Mouse (Mus musculus): ENCODE measurements around the gene Cdh10. TPM values are rescaled to one million over a fixed set of nuclear protein-coding genes. Genes with fewer than 3 reads are reported as not detected.

The Cdh10 gene
- polyA plus RNA-seq, 1 experiment from 2014 or later, result 2.8 TPM

DNA sequence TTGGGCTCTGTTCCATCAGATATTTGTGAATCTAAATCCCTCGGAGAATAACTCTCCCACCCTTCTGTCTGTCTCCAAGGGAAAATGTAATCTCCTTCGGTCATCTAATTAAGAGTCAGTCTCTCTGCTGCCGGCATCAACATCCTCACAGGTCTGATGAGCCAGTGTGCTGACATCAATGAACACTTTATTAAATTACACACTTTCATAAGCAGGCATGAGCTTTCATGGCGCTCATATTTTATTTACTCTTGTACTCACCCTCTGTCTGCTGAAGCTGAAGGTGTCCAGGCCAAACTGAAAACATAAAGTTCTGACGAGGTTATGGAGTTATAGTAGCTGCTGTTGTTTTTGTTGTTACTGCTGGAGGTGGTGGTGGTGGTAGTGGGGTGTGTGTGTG, 62.7 kb downstream of the Cdh10 start:
- H3K9ac ChIP-seq, result no peak overlapping the region
- H3K4me1 ChIP-seq, result no peaks in the 10 kb centered on the region
- H3K4me3 ChIP-seq, result no peak overlapping the region
- H3K36me3 ChIP-seq, result no peaks in the 10 kb centered on the region
- no peak overlapping the region for H3K27ac ChIP-seq
- 61% methylated on average over 5 of the region's 5 CpGs for WGBS
- ATAC-seq (ENCODE audit: insufficient number of reproducible peaks, low FRiP score, low TSS enrichment, low read depth), result no peak
- no peaks in the 10 kb centered on the region for H3K27me3 ChIP-seq
- H3K9me3 ChIP-seq, result no peaks in the 10 kb centered on the region
- no peak overlapping the region for H3K4me2 ChIP-seq

DNA sequence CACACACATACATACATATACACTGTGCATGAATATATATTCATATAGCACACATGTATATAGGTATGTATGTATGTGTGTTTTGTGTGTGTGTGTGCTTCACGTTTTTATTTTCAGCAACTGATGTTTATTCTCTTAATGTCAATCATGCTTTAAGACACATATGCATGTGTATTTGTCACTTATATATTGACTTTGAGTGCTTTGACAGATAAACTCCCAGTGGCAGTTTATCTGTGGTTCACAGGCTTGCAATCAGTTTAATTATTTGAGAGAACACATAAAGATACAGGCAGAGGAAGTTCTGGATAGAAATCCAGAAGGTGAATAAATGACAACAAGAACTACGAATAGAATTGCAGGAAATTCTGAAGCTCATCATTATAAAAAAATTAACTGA, 67.9 kb downstream of the Cdh10 start:
- Histone ChIP-seq H3K4me3 (no peak overlapping the region), H3K4me2 (no peak overlapping the region), H3K27me3 (no peaks in the 10 kb centered on the region), H3K36me3 (no peaks in the 10 kb centered on the region), H3K9ac (no peak overlapping the region), H3K27ac (no peak overlapping the region), H3K9me3 (no peaks in the 10 kb centered on the region), H3K4me1 (no peaks in the 10 kb centered on the region)
- WGBS, result 83% methylated on average over 2 of the region's 2 CpGs
- ATAC-seq (ENCODE audit: insufficient number of reproducible peaks, low FRiP score, low TSS enrichment, low read depth), result no peak

DNA sequence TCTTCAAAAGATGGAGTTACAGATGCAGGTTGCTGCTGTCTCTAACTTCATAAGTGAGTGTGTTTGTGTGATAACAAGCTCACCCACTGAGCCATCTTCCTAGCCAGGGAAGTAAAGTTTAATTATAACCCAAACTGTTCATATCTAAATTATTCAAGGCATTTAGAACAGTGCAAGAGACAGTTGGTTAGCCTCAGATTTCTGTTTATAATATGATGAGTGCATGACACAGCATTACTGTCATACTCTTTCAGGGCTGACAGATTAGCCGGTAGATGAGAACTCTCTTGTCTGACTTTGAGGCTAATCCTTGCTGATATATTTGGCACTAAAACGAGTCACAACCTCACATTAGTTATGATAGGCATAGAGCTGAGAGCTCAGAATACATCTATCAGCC, 70.2 kb downstream of the Cdh10 start:
- no peak overlapping the region for H3K9ac ChIP-seq

DNA sequence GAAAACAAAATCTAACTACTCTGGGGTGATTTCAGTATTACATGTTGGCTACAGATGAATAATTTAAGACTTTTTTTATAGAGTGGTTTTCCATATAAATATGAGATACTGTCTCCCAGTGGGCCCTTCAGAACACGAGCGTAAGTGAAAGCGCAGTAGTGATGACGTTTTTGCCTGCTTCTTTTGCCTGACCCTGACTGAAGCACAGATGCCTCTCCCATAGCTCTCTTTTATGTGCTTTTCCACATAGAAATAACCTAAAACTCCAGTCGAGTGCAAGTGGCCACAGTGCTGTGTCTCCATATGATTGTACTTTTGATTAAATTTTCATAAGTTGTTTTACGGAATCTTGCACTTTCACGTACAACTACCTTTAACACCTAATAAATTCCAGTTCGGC, 71.6 kb downstream of the Cdh10 start:
- WGBS, result 42% methylated on average over 8 of the region's 8 CpGs
- Histone ChIP-seq H3K9ac (no peak overlapping the region), H3K4me3 (no peak overlapping the region), H3K36me3 (no peaks in the 10 kb centered on the region), H3K4me2 (no peak overlapping the region), H3K27me3 (no peaks in the 10 kb centered on the region), H3K4me1 (no peaks in the 10 kb centered on the region), H3K27ac (no peak overlapping the region), H3K9me3 (no peaks in the 10 kb centered on the region)
- ATAC-seq (ENCODE audit: insufficient number of reproducible peaks, low FRiP score, low TSS enrichment, low read depth), result no peak

More for the DNA sequence above, 70.2 kb downstream of the Cdh10 start:
- ATAC-seq (ENCODE audit: insufficient number of reproducible peaks, low FRiP score, low TSS enrichment, low read depth), result no peak
- WGBS, result 73% methylated on average over 2 of the region's 2 CpGs
- H3K4me1 ChIP-seq, result no peaks in the 10 kb centered on the region
- H3K4me2 ChIP-seq, result no peak overlapping the region
- no peaks in the 10 kb centered on the region for H3K36me3 ChIP-seq
- H3K9me3 ChIP-seq, result no peaks in the 10 kb centered on the region
- H3K4me3 ChIP-seq, result no peak overlapping the region
- H3K27ac ChIP-seq, result no peak overlapping the region
- H3K27me3 ChIP-seq, result no peaks in the 10 kb centered on the region

DNA sequence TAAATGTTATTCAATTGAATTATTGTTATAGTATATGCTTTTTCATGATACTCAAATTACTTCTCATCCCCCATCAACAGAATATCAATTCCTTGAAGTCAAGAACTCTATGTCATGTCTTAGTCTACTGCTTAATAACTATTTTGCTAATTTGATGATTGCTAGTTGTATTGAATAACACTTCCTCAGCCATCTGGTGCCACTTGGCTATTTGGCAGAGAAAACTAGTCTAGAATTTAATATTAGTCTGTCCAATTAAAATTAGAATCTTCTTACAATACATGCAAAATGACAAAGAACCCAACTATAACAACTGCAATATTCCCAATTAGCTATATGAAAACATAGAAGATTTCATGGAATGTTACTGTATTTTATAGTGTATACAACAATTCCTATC, 82.0 kb downstream of the Cdh10 start:
- H3K4me3 ChIP-seq, result no peak overlapping the region
- no peaks in the 10 kb centered on the region for H3K27me3 ChIP-seq
- no peaks in the 10 kb centered on the region for H3K4me1 ChIP-seq
- no peak overlapping the region for H3K27ac ChIP-seq
- H3K9ac ChIP-seq, result no peak overlapping the region
- H3K36me3 ChIP-seq, result no peaks in the 10 kb centered on the region
- H3K9me3 ChIP-seq, result no peaks in the 10 kb centered on the region
- ATAC-seq (ENCODE audit: insufficient number of reproducible peaks, low FRiP score, low TSS enrichment, low read depth), result no peak
- H3K4me2 ChIP-seq, result no peak overlapping the region

DNA sequence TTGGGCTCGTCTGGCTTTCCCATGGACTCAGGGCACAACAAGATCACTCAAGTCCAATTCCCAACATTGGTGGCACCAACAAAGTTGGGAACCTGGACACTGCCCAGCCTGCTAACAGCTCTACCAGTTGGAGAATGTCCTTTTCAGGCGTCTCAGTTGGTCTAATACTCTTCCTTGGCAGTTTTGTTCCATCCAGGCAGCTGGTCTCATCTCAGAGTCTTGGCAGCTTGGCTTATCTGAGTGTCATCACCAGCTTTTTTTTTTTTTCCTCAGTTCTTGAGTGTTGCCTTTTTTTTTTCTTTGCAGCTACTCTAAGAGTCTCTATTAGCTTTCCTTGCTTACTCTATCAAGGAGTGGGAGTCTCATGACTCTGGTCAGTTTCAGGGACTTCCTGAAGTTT, 85.4 kb downstream of the Cdh10 start:
- Histone ChIP-seq H3K4me3 (no peak overlapping the region), H3K9ac (no peak overlapping the region), H3K27me3 (no peaks in the 10 kb centered on the region), H3K4me1 (no peaks in the 10 kb centered on the region), H3K36me3 (no peaks in the 10 kb centered on the region), H3K9me3 (no peaks in the 10 kb centered on the region), H3K27ac (no peak overlapping the region), H3K4me2 (no peak overlapping the region)
- 79% methylated on average over 2 of the region's 2 CpGs for WGBS
- ATAC-seq (ENCODE audit: insufficient number of reproducible peaks, low FRiP score, low TSS enrichment, low read depth), result no peak

DNA sequence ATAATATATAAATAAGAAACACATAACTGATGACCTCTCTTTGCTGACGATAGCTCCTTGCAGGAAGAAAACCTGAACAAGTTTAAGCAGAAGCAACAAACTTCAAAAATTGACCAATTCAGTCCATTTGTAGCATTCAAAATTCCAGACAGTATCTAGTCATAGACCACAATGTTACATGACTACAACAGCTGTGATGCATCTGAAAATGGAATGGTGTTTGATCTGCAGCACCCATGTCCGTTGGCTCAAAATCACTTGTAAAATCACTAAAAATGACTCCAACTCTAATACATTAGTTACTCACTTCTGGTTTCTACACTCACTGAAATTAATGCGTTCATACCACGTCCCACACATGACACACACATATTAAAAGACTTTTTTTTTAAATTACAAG, 91.9 kb downstream of the Cdh10 start:
- Histone ChIP-seq H3K27me3 (no peaks in the 10 kb centered on the region), H3K4me1 (no peaks in the 10 kb centered on the region), H3K36me3 (no peaks in the 10 kb centered on the region), H3K27ac (no peak overlapping the region), H3K9me3 (no peaks in the 10 kb centered on the region), H3K4me3 (no peak overlapping the region), H3K9ac (no peak overlapping the region), H3K4me2 (no peak overlapping the region)
- ATAC-seq (ENCODE audit: insufficient number of reproducible peaks, low FRiP score, low TSS enrichment, low read depth), result no peak
- WGBS, result 87% methylated on average over 4 of the region's 4 CpGs

DNA sequence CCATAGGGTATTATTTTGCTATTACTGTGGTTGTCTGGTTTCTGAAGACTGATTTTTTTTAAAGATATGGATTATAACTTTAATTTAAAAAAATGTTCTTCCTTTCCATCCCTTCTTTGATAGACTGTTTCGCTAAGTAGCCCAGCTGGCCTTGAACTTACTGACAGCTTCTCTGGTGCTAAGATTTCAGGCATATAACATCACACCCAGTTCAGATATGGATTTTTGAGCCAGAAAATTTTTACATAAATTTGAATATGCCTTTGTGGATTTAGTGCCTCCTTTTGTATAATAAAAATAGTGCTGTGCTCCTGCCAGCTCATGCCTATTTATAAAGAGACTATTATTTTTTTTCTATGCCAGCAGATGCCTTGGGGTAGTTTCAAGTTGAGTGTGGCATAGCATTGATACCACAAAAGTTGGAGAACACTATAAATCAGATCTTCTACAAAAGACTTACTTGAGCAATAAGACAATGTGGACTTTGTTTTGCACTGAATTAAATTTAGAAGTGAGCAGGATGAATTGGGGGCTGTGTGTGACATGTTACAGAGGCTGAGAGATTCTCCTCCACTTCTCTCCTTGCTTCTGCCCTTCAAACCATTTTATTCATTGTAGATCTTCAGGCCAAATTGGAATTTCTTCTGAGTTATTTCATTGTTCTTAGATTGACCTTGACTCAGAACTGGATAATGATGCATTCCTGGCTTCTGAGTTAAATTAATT, 106.8 kb downstream of the Cdh10 start:
- Histone ChIP-seq H3K27me3 (no peaks in the 10 kb centered on the region), H3K4me1 (no peaks in the 10 kb centered on the region), H3K36me3 (no peaks in the 10 kb centered on the region), H3K4me2 (no peak overlapping the region), H3K9me3 (no peaks in the 10 kb centered on the region), H3K27ac (no peak overlapping the region), H3K9ac (no peak overlapping the region), H3K4me3 (no peak overlapping the region)
- ATAC-seq (ENCODE audit: insufficient number of reproducible peaks, low FRiP score, low TSS enrichment, low read depth), result no peak
- WGBS, result 84% methylated on average over 1 of the region's 1 CpGs

DNA sequence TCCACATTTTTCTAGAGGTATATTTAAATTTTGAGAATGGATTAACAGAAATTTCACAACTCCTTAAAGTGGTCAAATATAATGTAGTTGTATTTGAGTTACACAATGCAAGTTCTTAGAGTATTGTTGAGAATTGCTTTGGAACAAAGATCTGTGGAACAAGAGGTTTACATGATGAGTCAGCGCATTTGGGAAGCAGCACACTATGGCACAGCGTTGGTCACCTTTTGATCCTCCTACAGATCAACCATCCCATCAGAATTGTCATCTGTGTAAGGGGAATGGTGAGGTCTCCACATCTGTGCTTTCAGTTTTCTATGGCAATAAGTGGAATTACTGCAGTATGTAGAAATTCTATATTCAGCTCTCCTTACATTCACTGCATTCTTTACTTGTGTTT, 108.2 kb downstream of the Cdh10 start:
- no peak overlapping the region for H3K27ac ChIP-seq
- no peaks in the 10 kb centered on the region for H3K36me3 ChIP-seq
- no peak overlapping the region for H3K9ac ChIP-seq
- no peaks in the 10 kb centered on the region for H3K4me1 ChIP-seq
- ATAC-seq (ENCODE audit: insufficient number of reproducible peaks, low FRiP score, low TSS enrichment, low read depth), result no peak
- no peak overlapping the region for H3K4me3 ChIP-seq
- WGBS, result 88% methylated on average over 2 of the region's 2 CpGs
- H3K27me3 ChIP-seq, result no peaks in the 10 kb centered on the region
- no peaks in the 10 kb centered on the region for H3K9me3 ChIP-seq
- no peak overlapping the region for H3K4me2 ChIP-seq

DNA sequence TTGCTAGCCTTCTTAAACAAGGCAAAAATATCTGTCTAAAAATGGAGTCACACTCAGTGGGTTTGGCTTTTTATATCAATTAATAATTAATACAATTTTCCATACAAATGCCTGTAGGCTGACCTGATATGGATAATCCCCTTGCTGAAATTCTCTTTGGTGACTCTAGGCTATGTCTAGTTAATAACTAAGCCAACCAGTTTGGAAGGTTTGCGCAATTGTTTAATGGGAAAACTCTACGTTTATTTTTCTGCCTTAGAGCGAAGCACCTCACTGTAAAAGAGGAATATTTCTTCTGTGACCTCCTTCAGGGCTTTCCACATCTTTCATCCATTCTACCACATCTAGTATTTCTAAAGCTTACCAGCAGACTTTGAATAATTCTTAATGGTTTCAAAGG, 133.5 kb downstream of the Cdh10 start:
- H3K9me3 ChIP-seq, result no peaks in the 10 kb centered on the region
- H3K4me2 ChIP-seq, result no peak overlapping the region
- H3K4me1 ChIP-seq, result no peaks in the 10 kb centered on the region
- H3K4me3 ChIP-seq, result no peak overlapping the region
- WGBS, result 81% methylated on average over 3 of the region's 3 CpGs
- no peak for ATAC-seq (ENCODE audit: insufficient number of reproducible peaks, low FRiP score, low TSS enrichment, low read depth)
- no peak overlapping the region for H3K27ac ChIP-seq
- H3K36me3 ChIP-seq, result no peaks in the 10 kb centered on the region
- no peaks in the 10 kb centered on the region for H3K27me3 ChIP-seq
- H3K9ac ChIP-seq, result no peak overlapping the region

DNA sequence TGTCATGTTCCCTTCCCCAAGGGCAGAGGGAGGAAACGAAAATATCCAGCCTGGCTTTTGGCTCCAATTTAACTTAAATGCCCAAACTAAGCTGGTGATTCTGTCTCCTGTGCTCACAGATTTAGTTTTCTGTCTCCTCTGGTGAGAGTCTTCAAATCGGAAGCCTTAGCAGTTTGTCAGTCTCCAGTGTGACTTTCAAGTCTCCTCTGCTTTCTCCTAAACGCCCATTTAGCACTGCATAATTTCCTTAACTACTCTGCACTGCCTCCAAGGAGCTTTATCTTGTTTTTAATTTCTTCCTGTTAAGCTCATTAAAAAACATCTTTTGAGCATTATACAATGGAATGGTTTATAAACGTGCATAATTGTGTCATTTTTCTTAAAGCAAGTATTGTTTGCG, 156.3 kb downstream of the Cdh10 start:
- Histone ChIP-seq H3K27ac (no peak overlapping the region), H3K4me2 (no peak overlapping the region), H3K4me3 (no peak overlapping the region), H3K9ac (no peak overlapping the region), H3K4me1 (no peaks in the 10 kb centered on the region), H3K9me3 (no peaks in the 10 kb centered on the region), H3K27me3 (no peaks in the 10 kb centered on the region), H3K36me3 (no peaks in the 10 kb centered on the region)
- WGBS, result 48% methylated on average over 5 of the region's 5 CpGs
- no peak for ATAC-seq (ENCODE audit: insufficient number of reproducible peaks, low FRiP score, low TSS enrichment, low read depth)

DNA sequence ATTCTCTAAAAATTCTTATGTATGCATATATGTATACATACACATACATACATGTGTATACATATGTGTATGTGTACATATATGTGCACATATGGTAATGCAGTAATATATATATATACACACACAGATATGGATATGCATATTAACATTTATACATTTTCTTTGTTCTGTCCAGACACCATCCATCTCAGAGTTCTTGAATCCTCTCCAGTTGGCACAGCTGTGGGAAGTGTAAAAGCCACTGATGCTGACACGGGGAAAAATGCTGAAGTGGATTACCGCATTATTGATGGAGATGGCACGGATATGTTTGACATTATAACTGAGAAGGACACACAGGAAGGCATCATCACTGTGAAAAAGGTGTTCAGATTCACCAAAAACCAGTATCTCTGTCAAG, 166.1 kb downstream of the Cdh10 start:
- Histone ChIP-seq H3K36me3 (no peaks in the 10 kb centered on the region), H3K9me3 (no peaks in the 10 kb centered on the region), H3K27me3 (no peaks in the 10 kb centered on the region), H3K4me1 (no peaks in the 10 kb centered on the region), H3K27ac (no peak overlapping the region), H3K4me2 (no peak overlapping the region), H3K9ac (no peak overlapping the region), H3K4me3 (no peak overlapping the region)
- WGBS, result 75% methylated on average over 3 of the region's 3 CpGs
- ATAC-seq (ENCODE audit: insufficient number of reproducible peaks, low FRiP score, low TSS enrichment, low read depth), result no peak

DNA sequence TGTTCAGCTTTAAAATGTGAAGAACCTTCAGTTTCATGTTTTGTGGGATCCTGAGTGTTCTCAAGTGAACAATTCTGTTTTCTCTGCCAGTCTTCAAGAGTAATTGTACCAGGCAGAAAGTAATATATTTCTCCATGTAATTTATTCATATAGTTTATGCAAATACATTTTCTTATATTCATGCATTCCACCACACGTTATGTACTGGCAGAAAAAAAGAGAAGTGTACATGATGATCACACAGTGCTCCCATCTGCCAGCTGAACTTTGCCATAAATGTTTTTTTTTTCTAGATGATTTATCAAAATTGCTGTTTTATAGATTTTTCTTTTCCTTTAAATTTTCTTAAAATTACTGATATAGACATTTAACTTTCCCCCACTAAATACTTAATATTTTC, 168.9 kb downstream of the Cdh10 start:
- WGBS, result 81% methylated on average over 1 of the region's 1 CpGs

More for the DNA sequence above, 168.9 kb downstream of the Cdh10 start:
- Histone ChIP-seq H3K4me1 (no peaks in the 10 kb centered on the region), H3K27ac (no peak overlapping the region), H3K27me3 (no peaks in the 10 kb centered on the region), H3K9me3 (no peaks in the 10 kb centered on the region), H3K4me3 (no peak overlapping the region), H3K9ac (no peak overlapping the region), H3K4me2 (no peak overlapping the region), H3K36me3 (no peaks in the 10 kb centered on the region)
- ATAC-seq (ENCODE audit: insufficient number of reproducible peaks, low FRiP score, low TSS enrichment, low read depth), result no peak
